Mouse (Mus musculus): ENCODE results near the gene Entpd1. TPM values are rescaled to one million over a fixed set of nuclear protein-coding genes. Genes with fewer than 3 reads are reported as not detected.

The Entpd1 gene
- polyA plus RNA-seq, 1 experiment from 2014 or later: 5.7 TPM

DNA sequence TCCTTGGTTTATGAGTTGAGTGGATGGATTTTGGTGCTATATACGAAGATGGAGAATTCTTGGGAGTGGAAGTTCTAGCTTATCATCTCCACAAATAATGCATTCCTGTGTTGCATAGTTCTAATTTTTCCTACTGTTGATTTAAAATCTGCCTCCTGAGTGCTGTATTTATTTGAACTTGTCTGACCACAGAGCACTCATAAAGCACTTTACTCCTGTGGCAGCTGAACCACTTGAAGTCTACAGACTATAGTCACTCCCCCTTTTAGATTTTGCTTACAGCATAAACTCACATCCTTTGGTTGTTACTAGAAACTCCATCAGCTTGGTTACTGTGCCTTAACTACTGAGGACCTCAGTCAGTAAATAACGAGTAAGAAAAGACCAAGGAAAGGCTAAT is 155.0 kb downstream of the Entpd1 start:
- Histone ChIP-seq H3K4me1 (ENCODE audit: insufficient read depth) (peaks cover 10% of the 10 kb centered on the region), H3K9me3 (ENCODE audit: low read length) (no peaks in the 10 kb centered on the region), H3K27ac (ENCODE audit: low read depth) (no peak overlapping the region), H3K4me3 (ENCODE audit: low read depth, low read length) (no peak overlapping the region), H3K9ac (replicated peaks) (no peak overlapping the region), H3K36me3 (replicated peaks; ENCODE audit: insufficient read depth, low read length) (no peaks in the 10 kb centered on the region), H3K4me2 (ENCODE audit: low read depth, low read length) (no peak overlapping the region), H3K27me3 (ENCODE audit: insufficient read depth, low read length) (no peaks in the 10 kb centered on the region)
- TF ChIP-seq CTCF (IDR thresholded peaks at IDR 0.05; ENCODE audit: low read depth): no peak
- no peak for TF ChIP-seq EP300 (IDR thresholded peaks at IDR 0.05; ENCODE audit: low read depth)
- 76% methylated on average over 2 of the region's 2 CpGs for WGBS (ENCODE audit: insufficient replicate concordance)
- no peak for ATAC-seq
- no peak for DNase-seq

- Histone ChIP-seq H3K4me3 (ENCODE audit: low read depth, low read length) (no peak overlapping the region), H3K9me3 (ENCODE audit: low read length) (no peaks in the 10 kb centered on the region), H3K36me3 (replicated peaks; ENCODE audit: insufficient read depth, low read length) (no peaks in the 10 kb centered on the region), H3K9ac (replicated peaks) (no peak overlapping the region), H3K27ac (ENCODE audit: low read depth) (peak overlapping the region; percentile 52), H3K4me1 (ENCODE audit: insufficient read depth) (peaks cover 9% of the 10 kb centered on the region), H3K27me3 (ENCODE audit: insufficient read depth, low read length) (no peaks in the 10 kb centered on the region), H3K4me2 (ENCODE audit: low read depth, low read length) (peak overlapping the region; percentile 37)
- no peak for TF ChIP-seq CTCF (IDR thresholded peaks at IDR 0.05; ENCODE audit: low read depth)
- TF ChIP-seq EP300 (IDR thresholded peaks at IDR 0.05; ENCODE audit: low read depth): peak; percentile 97
- peak; percentile 83 for DNase-seq
- peak; percentile 99 for ATAC-seq
- WGBS (ENCODE audit: insufficient replicate concordance): 22% methylated on average over 7 of the region's 7 CpGs
Measured at GRCm38 (mm10) chr19:40769341-40769770, 157.2 kb downstream of the Entpd1 start.

DNA sequence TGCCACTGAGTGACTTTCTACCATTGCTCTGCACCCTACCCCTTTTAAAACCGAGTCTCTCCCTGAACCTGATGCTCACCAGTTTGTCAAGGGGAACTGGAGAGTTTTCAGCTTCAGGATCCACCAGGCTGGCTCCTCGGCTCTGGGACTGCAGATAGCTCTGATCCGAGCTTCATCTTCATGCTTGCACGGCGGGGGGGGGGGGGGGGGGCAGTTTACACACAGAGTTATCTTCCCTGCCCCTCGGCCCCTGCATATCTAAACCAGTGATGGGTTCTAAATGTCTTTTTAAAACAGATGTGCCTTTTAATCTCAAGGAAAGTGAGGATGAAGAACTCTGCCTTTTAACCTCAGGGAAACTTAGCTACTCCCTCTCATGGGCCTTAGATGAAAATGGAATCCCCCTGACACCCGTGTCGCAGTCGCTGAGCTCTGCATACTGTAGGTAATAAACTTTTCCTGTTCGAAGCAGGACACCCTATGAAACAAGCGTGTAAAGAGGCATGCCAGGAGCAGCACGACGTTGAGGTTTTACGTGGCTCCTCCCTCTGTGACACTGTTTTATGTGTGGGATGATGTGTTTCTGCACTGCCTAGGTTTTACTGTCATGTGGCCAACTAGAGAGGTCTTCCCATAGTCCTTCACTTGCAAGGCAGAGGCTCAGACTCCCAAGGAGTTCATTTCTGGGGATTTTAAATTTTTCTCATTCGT is 176.0 kb downstream of the Entpd1 start:
- WGBS (ENCODE audit: insufficient replicate concordance): 61% methylated on average over 13 of the region's 15 CpGs
- H3K36me3 ChIP-seq (replicated peaks; ENCODE audit: insufficient read depth, low read length): no peaks in the 10 kb centered on the region

DNA sequence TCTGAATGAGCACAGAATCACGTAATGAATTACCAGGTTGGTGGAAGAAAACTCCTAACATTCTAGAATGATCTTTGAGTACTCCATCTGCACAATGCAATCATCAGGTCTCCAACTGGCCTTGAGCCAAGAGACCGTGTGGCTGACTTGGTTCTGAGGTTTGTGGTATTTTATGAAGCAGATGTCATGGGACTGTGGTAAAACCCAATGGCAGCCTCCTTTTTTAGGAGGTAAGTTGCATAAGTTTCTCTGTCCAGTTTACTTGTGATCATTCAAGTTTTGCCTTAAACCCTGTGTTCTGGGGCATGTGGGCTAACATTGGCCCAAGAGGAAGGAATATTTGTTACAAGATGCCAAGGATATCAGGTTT is 176.5 kb downstream of the Entpd1 start:
- no peak overlapping the region for H3K9ac ChIP-seq (replicated peaks)
- WGBS (ENCODE audit: insufficient replicate concordance): 46% methylated on average over 2 of the region's 2 CpGs
- ATAC-seq: no peak
- TF ChIP-seq CTCF (IDR thresholded peaks at IDR 0.05; ENCODE audit: low read depth): no peak
- no peak for TF ChIP-seq EP300 (IDR thresholded peaks at IDR 0.05; ENCODE audit: low read depth)
- H3K4me2 ChIP-seq (ENCODE audit: low read depth, low read length): no peak overlapping the region
- DNase-seq: no peak
- no peaks in the 10 kb centered on the region for H3K9me3 ChIP-seq (ENCODE audit: low read length)
- H3K4me3 ChIP-seq (ENCODE audit: low read depth, low read length): no peak overlapping the region
- H3K36me3 ChIP-seq (replicated peaks; ENCODE audit: insufficient read depth, low read length): no peaks in the 10 kb centered on the region
- H3K4me1 ChIP-seq (ENCODE audit: insufficient read depth): no peaks in the 10 kb centered on the region
- H3K27me3 ChIP-seq (ENCODE audit: insufficient read depth, low read length): no peaks in the 10 kb centered on the region
- H3K27ac ChIP-seq (ENCODE audit: low read depth): no peak overlapping the region

More for the DNA sequence above, 176.0 kb downstream of the Entpd1 start:
- no peak for ATAC-seq
- H3K27me3 ChIP-seq (ENCODE audit: insufficient read depth, low read length): no peaks in the 10 kb centered on the region
- no peak overlapping the region for H3K4me2 ChIP-seq (ENCODE audit: low read depth, low read length)
- H3K27ac ChIP-seq (ENCODE audit: low read depth): no peak overlapping the region
- no peaks in the 10 kb centered on the region for H3K9me3 ChIP-seq (ENCODE audit: low read length)
- no peaks in the 10 kb centered on the region for H3K4me1 ChIP-seq (ENCODE audit: insufficient read depth)
- H3K9ac ChIP-seq (replicated peaks): no peak overlapping the region
- no peak overlapping the region for H3K4me3 ChIP-seq (ENCODE audit: low read depth, low read length)
- no peak for DNase-seq
- TF ChIP-seq EP300 (IDR thresholded peaks at IDR 0.05; ENCODE audit: low read depth) (no peak), CTCF (IDR thresholded peaks at IDR 0.05; ENCODE audit: low read depth) (no peak)

Other genes with a start within 250 kb of the Entpd1 start
- 28.2 and 30.4 TPM in 2 replicates for gene Sorbs1, start 98.6 kb upstream of the Entpd1 start, polyA plus RNA-seq (2015; fragmentation: Nextera tagmentation; extraction: Ambion mirVana)
- 8.1 and 9.1 TPM in 2 replicates for gene Aldh18a1, start 23.9 kb upstream of the Entpd1 start, polyA plus RNA-seq (2015; fragmentation: Nextera tagmentation; extraction: Ambion mirVana)
- gene Tctn3, start 133 bp upstream of the Entpd1 start, polyA plus RNA-seq (2015; fragmentation: Nextera tagmentation; extraction: Ambion mirVana): 1.7 and 1.8 TPM in 2 replicates
- 1.2 and 1.3 TPM in 2 replicates for gene Cc2d2b, start 136.4 kb downstream of the Entpd1 start, polyA plus RNA-seq (2015; fragmentation: Nextera tagmentation; extraction: Ambion mirVana)
- 2.5 and 2.9 TPM in 2 replicates for gene Ccnj, start 218.9 kb downstream of the Entpd1 start, polyA plus RNA-seq (2015; fragmentation: Nextera tagmentation; extraction: Ambion mirVana)

Data from liver, postnatal 0 days (tissue).